Comparison of ENCODE assay signal across 24 mouse cellular contexts in genomic region chr8:72324036-72324706, GRCm38 (mm10). TPM values are rescaled to one million over a fixed set of nuclear protein-coding genes. Genes with fewer than 3 reads are reported as not detected.
DNase-seq lines count a peak whose midpoint lies in the region; ATAC-seq and TF ChIP-seq lines count a peak whose summit lies in the region.
"Had no signal": no experiment of that assay in that cellular context is flagged by ENCODE, and none has a peak within 500 bp of the region (broad histone marks: within the 10 kb centered on the region; RNA-seq: fewer than 3 reads in every experiment).

No protein-coding gene starts in this region.

- no peak overlapping the region for H3K9ac ChIP-seq in heart, postnatal 0 days (replicated peaks; ENCODE audit: low read depth, low read length)
- H3K9ac ChIP-seq: embryonic facial prominence, embryonic 13.5 days; forebrain, embryonic 13.5 days; hindbrain, embryonic 13.5 days; liver, embryonic 15.5 days had no signal

- peak; percentile 47 for DNase-seq in CD4-positive, CD25-positive, alpha-beta regulatory T cell, adult 2 months (ENCODE audit: low read depth, low spot score)
- no peak for DNase-seq in heart, postnatal 0 days (ENCODE audit: low spot score)
- no peak for DNase-seq in heart, embryonic 10.5 days (ENCODE audit: low spot score)
- DNase-seq in B cell, adult 2 months = peak; percentile 56 to 65
- DNase-seq in lung, postnatal 36 days = peak; percentile 28
- DNase-seq in cerebellum, adult 2 months = no peak
- no peak for DNase-seq in cerebellum, postnatal 25 days
- DNase-seq: adrenal gland, adult 8-10 months; cerebellum, adult 11-12 months; cerebellum, postnatal 14 days; embryo, embryonic 11 days; gastrocnemius, postnatal 14 days; kidney, adult 18-20 months; liver had no signal

- H3K4me3 ChIP-seq in heart, postnatal 0 days (ENCODE audit: low read depth, low read length) = no peak overlapping the region
- H3K4me3 ChIP-seq in heart, embryonic 10.5 days = no peak overlapping the region
- no peak overlapping the region for H3K4me3 ChIP-seq in cerebellum, adult 2 months (replicated peaks; ENCODE audit: insufficient read depth, low read depth, low read length)
- H3K4me3 ChIP-seq: embryonic facial prominence, embryonic 13.5 days; forebrain, embryonic 13.5 days; hindbrain, embryonic 13.5 days; limb, embryonic 10.5 days; liver, embryonic 15.5 days had no signal

- peaks cover 6% of the 10 kb centered on the region; the same call in 1 of the 2 replicates for H3K36me3 ChIP-seq in heart, postnatal 0 days (replicated peaks; ENCODE audit: control insufficient read depth, insufficient read depth, low read length)
- no peaks in the 10 kb centered on the region; the same call in 1 of the 2 replicates for H3K36me3 ChIP-seq in heart, embryonic 10.5 days
- H3K36me3 ChIP-seq: embryonic facial prominence, embryonic 13.5 days; hindbrain, embryonic 13.5 days; limb, embryonic 10.5 days; liver, embryonic 15.5 days had no signal

- ATAC-seq in CD4-positive, CD25-positive, alpha-beta regulatory T cell, adult 4 months = no peak
- ATAC-seq in heart, postnatal 0 days (ENCODE audit: insufficient read depth, low read depth) = no peak
- ATAC-seq: activated CD4-positive, CD25-positive, alpha-beta regulatory T cell, adult 4 months; forebrain, embryonic 13.5 days; inflammation-experienced regulatory T-cells, adult 6 months had no signal

- H3K4me1 ChIP-seq in heart, postnatal 0 days (ENCODE audit: control insufficient read depth, insufficient read depth) = peaks cover 25% of the 10 kb centered on the region
- peaks cover 26% of the 10 kb centered on the region for H3K4me1 ChIP-seq in heart, embryonic 10.5 days
- no peaks in the 10 kb centered on the region for H3K4me1 ChIP-seq in cerebellum, adult 2 months (ENCODE audit: control insufficient read depth, insufficient read depth, low read length)

- TF ChIP-seq EP300 in heart, postnatal 0 days (IDR thresholded peaks at IDR 0.05; ENCODE audit: low read depth) = 0 out of 2 replicates have a peak, but pooled peaks have one; percentile 8

- TF ChIP-seq POLR2A in cerebellum, adult 2 months (IDR thresholded peaks at IDR 0.05; ENCODE audit: borderline replicate concordance, insufficient read depth, low read length) = no peak

- 82% methylated on average over 10 of the region's 10 CpGs for WGBS in heart, postnatal 0 days
- 76% methylated on average over 10 of the region's 10 CpGs for WGBS in heart, embryonic 10.5 days
- WGBS in cerebellum, adult 2 months = 90% methylated on average over 10 of the region's 10 CpGs

- H3K9me3 ChIP-seq in heart, postnatal 0 days (replicated peaks; ENCODE audit: control insufficient read depth, low read length) = no peaks in the 10 kb centered on the region
- H3K9me3 ChIP-seq in heart, embryonic 10.5 days = no peaks in the 10 kb centered on the region; the same call in 1 of the 2 replicates
- H3K9me3 ChIP-seq: embryonic facial prominence, embryonic 13.5 days; forebrain, embryonic 13.5 days; hindbrain, embryonic 13.5 days; limb, embryonic 10.5 days; liver, embryonic 15.5 days had no signal

- no peaks in the 10 kb centered on the region for H3K27me3 ChIP-seq in heart, postnatal 0 days (ENCODE audit: control insufficient read depth, insufficient read depth, low read length)
- peaks cover 41% of the 10 kb centered on the region for H3K27me3 ChIP-seq in heart, embryonic 10.5 days (ENCODE audit: insufficient read depth, poor library complexity, severe bottlenecking)
- H3K27me3 ChIP-seq in cerebellum, adult 2 months (ENCODE audit: control insufficient read depth, insufficient read depth, low read length) = peaks cover 2% of the 10 kb centered on the region; the same call in 1 of the 2 replicates

- H3K4me2 ChIP-seq in heart, postnatal 0 days (ENCODE audit: low read depth, low read length) = no peak overlapping the region
- H3K4me2 ChIP-seq: embryonic facial prominence, embryonic 13.5 days; forebrain, embryonic 13.5 days; hindbrain, embryonic 13.5 days; liver, embryonic 15.5 days; midbrain, embryonic 11.5 days had no signal

- H3K27ac ChIP-seq in heart, postnatal 0 days (ENCODE audit: low read depth) = no peak overlapping the region
- no peak overlapping the region for H3K27ac ChIP-seq in heart, embryonic 10.5 days
- H3K27ac ChIP-seq in cerebellum, adult 2 months (ENCODE audit: insufficient read depth, low read length) = no peak overlapping the region
- H3K27ac ChIP-seq: embryonic facial prominence, embryonic 13.5 days; forebrain, embryonic 13.5 days; hindbrain, embryonic 13.5 days; kidney, postnatal 0 days; limb, embryonic 10.5 days; liver, embryonic 15.5 days had no signal

- TF ChIP-seq CTCF in heart, postnatal 0 days (IDR thresholded peaks at IDR 0.05; ENCODE audit: low read depth) = no peak
- no peak for TF ChIP-seq CTCF in cerebellum, adult 2 months (IDR thresholded peaks at IDR 0.05; ENCODE audit: borderline replicate concordance, insufficient read depth, low read depth, low read length)

RNA-seq across cellular contexts. Expression of gene Klf2, which starts 5.3 kb away (rescaled TPM):
- 10 to 100 TPM; 17.1 to 31.0 TPM for polyA plus RNA-seq in CD4-positive, CD25-positive, alpha-beta regulatory T cell, adult 4 months (2017; shearing (Covaris generic))
- 21.9 and 32.9 TPM in 2 replicates for total RNA-seq in heart, postnatal 0 days (2014; rRNA removed; ENCODE audit: low replicate concordance)
- 17.7 and 21.3 TPM in 2 replicates for polyA plus RNA-seq in heart, postnatal 0 days (2015; fragmentation: Nextera tagmentation; extraction: Ambion mirVana)
- 12.8 and 14.1 TPM in 2 replicates for polyA plus RNA-seq in heart, embryonic 10.5 days (2016; fragmentation: Nextera tagmentation; extraction: Ambion mirVana)
- polyA plus RNA-seq in cerebellum, adult 2 months (2012; rRNA removed) = 6.3 and 7.1 TPM in 2 replicates

RNA-seq across cellular contexts. Expression of gene Gm10282, which starts 19.1 kb away (rescaled TPM):
- 10 to 100 TPM in 1 of 2 experiments, 1 to 10 TPM in 1; 7.1 to 12.4 TPM for polyA plus RNA-seq in CD4-positive, CD25-positive, alpha-beta regulatory T cell, adult 4 months (2017; shearing (Covaris generic))
- 0.15 and 3.0 TPM in 2 replicates for total RNA-seq in heart, postnatal 0 days (2014; rRNA removed; ENCODE audit: low replicate concordance)
- polyA plus RNA-seq in heart, postnatal 0 days (2015; fragmentation: Nextera tagmentation; extraction: Ambion mirVana) = 8.4 and 10.0 TPM in 2 replicates
- 19.8 and 23.4 TPM in 2 replicates for polyA plus RNA-seq in heart, embryonic 10.5 days (2016; fragmentation: Nextera tagmentation; extraction: Ambion mirVana)
- 3.9 TPM in 2 replicates for polyA plus RNA-seq in cerebellum, adult 2 months (2012; rRNA removed)

Comparison
In these comparisons a context has a peak if more than half of its experiments do, and no peak if none do; other contexts are left out.
1. DNase-seq: peak in CD4-positive, CD25-positive, alpha-beta regulatory T cell, adult 2 months (single experiment), B cell, adult 2 months (2 of 2) and lung, postnatal 36 days (single experiment); none in heart, postnatal 0 days (single experiment), heart, embryonic 10.5 days (single experiment), cerebellum, adult 2 months (0 of 2) and cerebellum, postnatal 25 days (0 of 2).